Mouse (Mus musculus): Measurements from ENCODE around the gene Gm11596. TPM values are rescaled to one million over a fixed set of nuclear protein-coding genes. Genes with fewer than 3 reads are reported as not detected.
"Not testable (repeated sequence)": the region's sequence is repeated elsewhere in the genome, so short reads cannot be mapped to it uniquely, and the experiment has no call there.

Gm11596 gene
- not detected in 2 replicates for polyA plus RNA-seq (2015; fragmentation: Nextera tagmentation; extraction: Ambion mirVana)

GRCm38 (mm10) chr11:99793367-99793766, at the start of gene Gm11596:
Gene Gm11596, minus strand, starts transcription at chr11:99793467.
- Histone ChIP-seq H3K9me3 (no peaks in the 10 kb centered on the region), H3K36me3 (no peaks in the 10 kb centered on the region), H3K27ac (replicated peaks) (no peak within 1 kb of the TSS), H3K4me2 (replicated peaks) (no peak within 1 kb of the TSS), H3K4me1 (no peaks in the 10 kb centered on the region), H3K4me3 (no peak within 1 kb of the TSS), H3K9ac (replicated peaks) (no peak within 1 kb of the TSS), H3K27me3 (no peaks in the 10 kb centered on the region)
- no peak for ATAC-seq (replicated peaks)
- 72% methylated on average over 2 of the region's 2 CpGs for WGBS

GRCm38 (mm10) chr11:99842185-99842584, 48.9 kb upstream of the Gm11596 start:
- Histone ChIP-seq H3K4me1 (0 out of 2 replicates have a peak, but pooled peaks cover 3% of the 10 kb centered on the region), H3K27ac (replicated peaks) (no peak overlapping the region), H3K4me2 (replicated peaks) (no peak overlapping the region), H3K27me3 (no peaks in the 10 kb centered on the region), H3K4me3 (no peak overlapping the region), H3K9ac (replicated peaks) (no peak overlapping the region), H3K36me3 (no peaks in the 10 kb centered on the region), H3K9me3 (no peaks in the 10 kb centered on the region)
- 26% methylated on average over 1 of the region's 1 CpGs for WGBS
- ATAC-seq (replicated peaks), result no peak

GRCm38 (mm10) chr11:99837966-99838365, 44.7 kb upstream of the Gm11596 start, which contains the start of gene 2300003K06Rik:
Gene 2300003K06Rik, minus strand, starts transcription at chr11:99838066.
- Histone ChIP-seq H3K27ac (replicated peaks) (no peak within 1 kb of the TSS), H3K9ac (replicated peaks) (no peak within 1 kb of the TSS), H3K4me3 (no peak within 1 kb of the TSS), H3K27me3 (no peaks in the 10 kb centered on the region), H3K4me1 (0 out of 2 replicates have a peak, but pooled peaks cover 3% of the 10 kb centered on the region), H3K9me3 (no peaks in the 10 kb centered on the region), H3K36me3 (no peaks in the 10 kb centered on the region), H3K4me2 (replicated peaks) (no peak within 1 kb of the TSS)
- ATAC-seq (replicated peaks), result no peak
- 74% methylated on average over 1 of the region's 1 CpGs for WGBS

GRCm38 (mm10) chr11:99815566-99815965, 22.3 kb upstream of the Gm11596 start, which contains the start of gene Gm11564:
Gene Gm11564, minus strand, starts transcription at chr11:99815666.
- not testable (repeated sequence) for H3K4me1 ChIP-seq; H3K36me3 ChIP-seq; ATAC-seq (replicated peaks); H3K9ac ChIP-seq (replicated peaks); H3K9me3 ChIP-seq; H3K27ac ChIP-seq (replicated peaks); H3K4me2 ChIP-seq (replicated peaks); H3K4me3 ChIP-seq; H3K27me3 ChIP-seq
- WGBS, result 86% methylated on average over 2 of the region's 2 CpGs

GRCm38 (mm10) chr11:99809792-99810191, 16.5 kb upstream of the Gm11596 start, which contains the start of gene Krtap4-13:
Gene Krtap4-13, minus strand, starts transcription at chr11:99809892.
- H3K36me3 ChIP-seq; H3K4me3 ChIP-seq; H3K27ac ChIP-seq (replicated peaks); H3K9me3 ChIP-seq; H3K27me3 ChIP-seq; ATAC-seq (replicated peaks); H3K4me2 ChIP-seq (replicated peaks); H3K9ac ChIP-seq (replicated peaks); H3K4me1 ChIP-seq: not testable (repeated sequence)

GRCm38 (mm10) chr11:99804346-99804745, 11.1 kb upstream of the Gm11596 start, which contains the start of gene Gm11554:
Gene Gm11554, minus strand, starts transcription at chr11:99804446.
- not testable (repeated sequence) for H3K27me3 ChIP-seq; H3K4me1 ChIP-seq; H3K4me2 ChIP-seq (replicated peaks); H3K9ac ChIP-seq (replicated peaks); H3K36me3 ChIP-seq; ATAC-seq (replicated peaks); H3K4me3 ChIP-seq; H3K9me3 ChIP-seq; H3K27ac ChIP-seq (replicated peaks)
- no CpG with 5 or more reads among the region's 1 CpGs for WGBS

- H3K27ac ChIP-seq (replicated peaks); ATAC-seq (replicated peaks); H3K4me1 ChIP-seq; H3K9ac ChIP-seq (replicated peaks); H3K36me3 ChIP-seq; H3K27me3 ChIP-seq; H3K4me3 ChIP-seq; H3K4me2 ChIP-seq (replicated peaks); H3K9me3 ChIP-seq: not testable (repeated sequence)
- WGBS, result no CpG with 5 or more reads among the region's 1 CpGs
These were observed 5.6 kb upstream of the Gm11596 start, which contains the start of gene Gm11569 for GRCm38 (mm10) chr11:99798832-99799231. Gene Gm11569, minus strand, starts transcription at chr11:99798932.

- not testable (repeated sequence) for H3K9ac ChIP-seq (replicated peaks); H3K4me2 ChIP-seq (replicated peaks); ATAC-seq (replicated peaks); H3K27ac ChIP-seq (replicated peaks); H3K36me3 ChIP-seq; H3K27me3 ChIP-seq; H3K9me3 ChIP-seq; H3K4me1 ChIP-seq; H3K4me3 ChIP-seq
These were observed 8.4 kb downstream of the Gm11596 start, which contains the start of gene Krtap4-9 for GRCm38 (mm10) chr11:99784900-99785299. Gene Krtap4-9, plus strand, starts transcription at chr11:99785200.

- H3K4me2 ChIP-seq (replicated peaks), result no peak within 1 kb of the TSS
- WGBS, result 87% methylated on average over 2 of the region's 2 CpGs
- H3K4me3 ChIP-seq, result no peak within 1 kb of the TSS
- H3K4me1 ChIP-seq, result no peaks in the 10 kb centered on the region
- H3K36me3 ChIP-seq, result no peaks in the 10 kb centered on the region
- no peaks in the 10 kb centered on the region for H3K9me3 ChIP-seq
- no peak within 1 kb of the TSS for H3K9ac ChIP-seq (replicated peaks)
- ATAC-seq (replicated peaks), result no peak
- no peak within 1 kb of the TSS for H3K27ac ChIP-seq (replicated peaks)
- no peaks in the 10 kb centered on the region for H3K27me3 ChIP-seq
These were observed 12.7 kb downstream of the Gm11596 start, which contains the start of gene Krtap4-8 for GRCm38 (mm10) chr11:99780604-99781003. Gene Krtap4-8, minus strand, starts transcription at chr11:99780704.

GRCm38 (mm10) chr11:99778401-99778800, 14.9 kb downstream of the Gm11596 start:
- Histone ChIP-seq H3K4me2 (replicated peaks) (no peak overlapping the region), H3K9me3 (no peaks in the 10 kb centered on the region), H3K36me3 (no peaks in the 10 kb centered on the region), H3K27me3 (no peaks in the 10 kb centered on the region), H3K9ac (replicated peaks) (no peak overlapping the region), H3K27ac (replicated peaks) (no peak overlapping the region), H3K4me3 (no peak overlapping the region), H3K4me1 (no peaks in the 10 kb centered on the region)
- no peak for ATAC-seq (replicated peaks)
- 48% methylated on average over 7 of the region's 7 CpGs for WGBS

- H3K9me3 ChIP-seq; H3K36me3 ChIP-seq; H3K27me3 ChIP-seq; H3K9ac ChIP-seq (replicated peaks); H3K4me2 ChIP-seq (replicated peaks); H3K4me1 ChIP-seq; H3K27ac ChIP-seq (replicated peaks); H3K4me3 ChIP-seq; ATAC-seq (replicated peaks): not testable (repeated sequence)
These were observed 20.5 kb downstream of the Gm11596 start, which contains the start of gene Gm11595 for GRCm38 (mm10) chr11:99772813-99773212. Gene Gm11595, minus strand, starts transcription at chr11:99772913.

GRCm38 (mm10) chr11:99768410-99768809, 24.9 kb downstream of the Gm11596 start:
- no peaks in the 10 kb centered on the region for H3K4me1 ChIP-seq
- no peak overlapping the region for H3K9ac ChIP-seq (replicated peaks)
- no peaks in the 10 kb centered on the region for H3K27me3 ChIP-seq
- H3K9me3 ChIP-seq, result no peaks in the 10 kb centered on the region
- WGBS, result 66% methylated on average over 2 of the region's 2 CpGs
- no peak overlapping the region for H3K27ac ChIP-seq (replicated peaks)
- no peak overlapping the region for H3K4me3 ChIP-seq
- no peak overlapping the region for H3K4me2 ChIP-seq (replicated peaks)
- no peak for ATAC-seq (replicated peaks)
- no peaks in the 10 kb centered on the region for H3K36me3 ChIP-seq

- H3K4me3 ChIP-seq, result no peak overlapping the region
- ATAC-seq (replicated peaks), result no peak
- H3K4me1 ChIP-seq, result no peaks in the 10 kb centered on the region
- H3K27me3 ChIP-seq, result no peaks in the 10 kb centered on the region
- H3K27ac ChIP-seq (replicated peaks), result no peak overlapping the region
- no peak overlapping the region for H3K9ac ChIP-seq (replicated peaks)
- H3K4me2 ChIP-seq (replicated peaks), result no peak overlapping the region
- 94% methylated on average over 1 of the region's 1 CpGs for WGBS
- no peaks in the 10 kb centered on the region for H3K9me3 ChIP-seq
- no peaks in the 10 kb centered on the region for H3K36me3 ChIP-seq
These were observed 34.4 kb downstream of the Gm11596 start for GRCm38 (mm10) chr11:99758877-99759276.

All from forebrain, embryonic 15.5 days (tissue).